Mouse (Mus musculus): ENCODE data around the gene Efhd2.

Gene Efhd2

DNA sequence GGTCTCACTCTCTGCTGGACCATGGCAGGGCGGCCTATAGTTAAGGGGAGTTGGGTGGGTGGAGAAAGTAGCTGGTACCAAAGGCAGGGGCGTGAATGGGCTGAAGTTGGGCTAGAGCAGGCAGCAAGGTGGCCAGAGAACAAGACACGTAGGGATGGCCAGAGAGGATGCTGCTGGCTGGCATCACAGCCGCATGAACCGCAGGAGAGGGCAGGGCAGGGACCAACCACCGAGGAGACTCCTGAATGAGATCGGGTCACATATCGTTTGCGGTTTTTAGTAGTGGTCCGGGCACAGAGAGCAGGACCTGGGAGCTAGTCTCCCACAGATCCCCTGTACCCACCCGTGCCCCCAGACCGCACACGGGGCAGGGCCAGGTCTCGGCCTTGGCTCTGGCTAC, 15.4 kb downstream of the Efhd2 start:
- ATAC-seq (ENCODE audit: low TSS enrichment): no peak

DNA sequence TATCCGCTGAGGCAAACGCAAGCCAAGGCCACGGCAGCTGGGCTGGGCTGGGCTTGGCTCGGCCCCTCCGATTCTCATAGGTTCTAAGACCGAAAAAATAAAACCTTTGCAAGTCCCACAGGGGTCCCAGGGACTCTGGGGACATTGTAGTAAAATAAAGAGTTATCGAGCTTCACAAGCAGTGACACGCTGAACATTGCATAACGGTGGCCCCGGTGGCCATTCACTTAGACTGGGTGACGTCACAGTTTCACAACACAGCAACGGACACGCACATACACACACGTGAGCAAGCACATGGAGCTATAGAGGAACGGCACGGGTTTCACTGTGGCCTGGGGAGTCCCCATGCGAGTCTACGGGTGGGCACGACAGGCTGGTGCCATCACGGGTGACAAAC, 16.2 kb downstream of the Efhd2 start:
- no peak for ATAC-seq (ENCODE audit: low TSS enrichment)

DNA sequence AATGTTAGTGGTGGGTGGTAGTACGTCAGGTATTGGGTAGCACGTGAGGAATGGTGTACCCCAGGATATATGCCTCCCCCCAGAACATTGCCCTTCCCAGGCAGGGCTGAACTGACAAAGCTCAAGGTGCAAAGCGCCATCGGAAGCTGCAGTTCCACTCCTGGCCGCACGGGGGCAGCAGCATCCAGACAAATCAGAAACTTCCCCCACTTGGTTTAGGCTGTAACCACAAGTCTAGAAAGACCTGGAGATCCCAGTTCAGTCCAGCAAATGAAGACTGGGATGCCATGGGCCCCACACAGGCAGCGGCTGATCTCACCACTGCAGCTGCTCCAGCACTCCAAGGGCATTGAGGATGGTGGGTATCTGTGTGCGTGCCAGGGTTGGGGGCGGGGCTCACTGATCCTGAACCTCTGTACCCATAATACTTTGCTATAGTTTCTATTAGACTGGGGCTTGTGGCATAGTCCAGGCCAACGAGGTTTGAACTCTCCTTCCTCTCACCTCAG, 17.2 kb downstream of the Efhd2 start:
- peak; percentile 68 for ATAC-seq (ENCODE audit: low TSS enrichment)

DNA sequence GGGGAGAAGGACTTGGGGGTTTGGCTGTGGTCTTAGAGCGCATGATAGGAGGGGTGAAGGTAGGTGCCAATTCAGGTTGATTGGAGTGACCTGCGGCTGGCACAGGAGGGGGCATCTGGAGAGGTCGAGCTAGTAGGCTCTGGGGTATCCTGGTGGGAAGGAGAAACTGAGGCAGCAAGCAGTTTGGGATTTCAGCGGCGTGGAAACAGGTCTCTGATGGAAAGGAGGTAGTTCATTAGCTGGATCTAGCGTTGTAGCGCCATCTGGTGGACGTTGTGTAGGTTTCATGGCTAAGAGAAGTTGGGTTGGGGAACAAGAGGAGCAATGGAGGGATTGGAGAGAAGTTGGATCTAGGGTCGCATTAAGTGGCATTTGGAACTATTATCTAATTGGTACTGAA, 21.3 kb downstream of the Efhd2 start:
- ATAC-seq (ENCODE audit: low TSS enrichment): no peak

DNA sequence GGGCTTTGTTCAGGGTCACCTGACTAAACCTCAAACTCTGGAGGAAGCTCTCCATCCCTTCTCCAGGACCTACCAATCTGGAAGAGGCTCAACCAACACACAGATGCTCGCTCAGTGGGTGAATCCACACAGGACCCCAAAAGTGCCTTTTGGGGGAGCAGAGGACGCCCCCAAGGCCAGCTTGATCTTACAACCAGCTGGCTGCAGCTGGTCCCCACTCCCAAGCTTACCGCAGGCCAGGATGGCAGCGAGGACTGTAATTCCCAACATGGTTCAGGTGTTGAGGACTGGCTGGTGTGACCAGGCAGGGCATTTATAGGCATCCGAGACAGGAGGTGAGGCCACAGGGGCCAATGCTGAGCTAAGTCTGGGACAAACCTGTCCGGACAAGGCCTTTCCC, 28.7 kb downstream of the Efhd2 start, which contains the start of gene Ctrc:
Gene Ctrc (minus strand): TSS at position 361 of the 400 bp plus-strand sequence.
- ATAC-seq (ENCODE audit: low TSS enrichment): no peak

DNA sequence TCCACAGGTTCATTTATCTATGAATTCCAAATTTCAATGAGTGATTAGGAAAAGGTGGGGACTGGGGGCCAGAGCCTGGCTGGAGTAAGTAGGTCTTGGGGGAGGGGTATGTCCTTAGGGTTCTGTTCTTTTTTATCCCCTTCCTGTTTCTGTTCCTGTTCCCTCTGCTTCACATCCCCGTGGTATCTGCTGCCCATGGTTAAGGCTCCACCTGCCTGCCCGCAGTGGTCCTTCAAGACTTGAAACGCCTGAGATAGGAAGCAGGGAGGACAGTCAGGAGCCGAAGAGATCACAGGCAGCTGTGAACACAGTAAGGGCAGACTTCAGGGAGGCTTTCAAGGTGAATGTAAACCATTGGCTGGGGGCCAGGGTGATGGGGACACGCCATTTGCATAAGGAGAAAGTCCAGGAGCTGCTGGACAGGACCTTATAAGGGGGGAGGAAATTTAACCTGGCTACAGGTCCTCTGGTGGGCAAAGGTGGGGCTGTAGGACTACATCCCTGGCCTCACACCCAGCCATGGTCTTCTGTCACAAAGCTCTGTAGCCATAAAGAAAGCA, 40.1 kb downstream of the Efhd2 start:
- ATAC-seq (ENCODE audit: low TSS enrichment): no peak

DNA sequence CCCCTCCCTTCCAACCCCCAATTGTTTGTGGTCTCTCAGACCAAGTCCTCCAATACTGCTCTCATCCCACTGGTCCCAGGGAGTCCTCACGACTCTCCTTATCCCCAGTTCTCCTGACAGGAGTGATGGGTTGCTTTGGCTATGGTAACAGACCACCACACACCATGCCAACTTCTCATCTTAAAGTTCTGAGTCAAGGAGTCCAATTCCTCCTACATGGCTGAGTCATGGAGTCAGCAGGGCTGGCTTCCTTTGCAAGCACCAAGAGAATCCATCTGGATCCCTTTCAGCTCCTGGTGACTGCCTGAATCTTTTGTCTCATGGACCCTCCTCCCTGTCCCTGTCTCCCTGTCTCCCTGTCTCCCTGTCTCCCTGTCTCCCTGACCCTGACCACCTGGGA, 40.8 kb downstream of the Efhd2 start:
- peak; percentile 95 for ATAC-seq (ENCODE audit: low TSS enrichment)

DNA sequence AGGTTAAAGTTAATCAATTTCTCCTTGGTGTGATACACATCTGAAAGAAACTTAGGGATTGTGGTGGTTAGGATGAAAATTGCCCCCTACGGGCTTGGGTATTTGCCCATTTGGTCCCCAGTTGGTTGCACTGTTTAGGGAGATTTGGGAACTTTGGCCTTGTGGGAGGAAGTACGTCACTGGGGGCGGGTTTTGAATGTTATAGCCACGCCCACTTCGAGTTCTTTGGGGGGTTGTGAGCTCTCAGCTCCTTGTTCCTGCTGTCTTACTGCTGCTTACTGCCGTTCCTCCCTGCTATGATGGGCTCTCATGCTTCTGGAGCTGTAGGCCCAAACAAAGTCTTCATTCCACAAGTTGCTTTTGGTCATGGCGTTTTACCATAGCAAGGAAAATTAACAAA, 43.4 kb downstream of the Efhd2 start:
- ATAC-seq (ENCODE audit: low TSS enrichment): no peak

DNA sequence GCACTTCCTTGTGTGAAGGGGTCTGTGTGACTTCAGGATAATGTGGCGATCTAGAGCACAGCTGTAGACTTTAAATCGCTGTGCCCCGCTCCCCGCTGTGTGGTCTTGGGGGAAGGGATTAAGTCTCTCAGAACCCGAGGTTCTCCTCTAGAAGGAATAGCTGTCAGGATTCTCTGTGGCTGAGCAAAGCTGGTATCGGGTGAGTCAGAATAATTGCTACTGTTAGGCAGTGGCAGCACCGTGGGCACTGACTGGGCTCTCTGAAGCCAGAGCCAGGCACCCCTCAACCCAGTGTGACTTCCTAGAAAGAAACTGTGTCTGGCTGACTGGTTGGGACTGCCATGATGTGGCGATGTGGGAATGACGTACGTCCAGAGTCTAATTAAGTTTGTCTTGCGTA, 44.3 kb downstream of the Efhd2 start:
- no peak for ATAC-seq (ENCODE audit: low TSS enrichment)

DNA sequence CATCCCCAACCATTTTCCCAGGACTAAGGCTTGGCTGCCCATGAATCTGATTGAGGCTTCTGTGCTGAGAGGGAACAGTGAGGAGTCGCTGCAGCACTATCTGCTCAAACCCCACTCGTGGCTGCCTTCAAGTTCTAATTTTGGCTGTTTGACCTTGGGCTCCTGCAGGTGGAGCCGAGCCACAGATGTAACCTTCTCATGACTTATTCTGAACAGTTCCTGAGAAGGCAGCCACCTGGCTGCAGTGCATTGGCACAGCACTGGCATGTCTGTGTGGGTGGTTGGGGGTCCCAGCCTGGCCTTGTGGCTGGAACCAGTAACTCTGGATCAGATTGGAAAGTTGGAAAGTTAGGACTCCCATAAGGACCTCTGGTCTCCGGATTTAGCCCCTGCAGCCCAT, 46.5 kb downstream of the Efhd2 start:
- ATAC-seq (ENCODE audit: low TSS enrichment): no peak

DNA sequence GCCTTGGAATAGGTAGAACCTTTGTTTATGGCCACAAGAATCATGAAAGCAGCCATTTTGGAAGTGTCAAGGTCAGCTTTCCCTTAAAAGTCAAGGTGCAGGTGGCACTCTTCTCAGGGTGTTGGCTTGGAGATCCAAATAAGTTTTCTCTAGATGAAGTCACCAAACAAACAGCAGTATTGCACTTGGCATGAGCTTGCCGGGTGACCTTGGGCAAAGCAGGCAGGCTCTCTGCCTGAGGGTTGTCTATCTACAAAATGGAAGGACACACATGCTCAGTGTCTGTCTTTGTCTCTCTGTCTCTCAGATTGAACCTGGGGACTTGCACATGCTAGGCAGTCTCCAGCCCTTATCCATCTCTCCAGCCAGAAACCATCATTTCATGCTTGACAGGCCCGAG, 47.3 kb downstream of the Efhd2 start:
- ATAC-seq (ENCODE audit: low TSS enrichment): no peak

DNA sequence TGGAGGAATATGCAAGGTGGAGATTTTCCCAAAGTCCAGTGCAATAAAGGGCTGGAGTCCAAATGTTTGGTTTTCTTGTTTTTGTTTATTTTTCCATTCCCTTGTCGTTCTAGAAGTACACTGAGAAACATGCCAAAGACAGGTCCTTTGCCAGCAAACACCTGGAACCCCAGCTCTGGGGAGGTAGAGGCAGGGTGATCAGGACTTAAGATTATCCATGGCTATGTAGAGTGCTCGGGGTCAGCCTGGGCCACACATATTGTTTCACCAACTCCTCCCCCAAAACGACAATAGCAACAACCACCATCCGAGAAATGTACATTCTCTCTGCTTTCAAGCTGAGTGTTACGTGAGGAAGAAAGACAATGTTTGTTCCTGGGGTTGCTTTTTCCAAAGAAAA, 48.7 kb downstream of the Efhd2 start, which contains the start of gene Cela2a:
Gene Cela2a (minus strand): TSS at position 101 of the 400 bp plus-strand sequence.
- no peak for ATAC-seq (ENCODE audit: low TSS enrichment)

DNA sequence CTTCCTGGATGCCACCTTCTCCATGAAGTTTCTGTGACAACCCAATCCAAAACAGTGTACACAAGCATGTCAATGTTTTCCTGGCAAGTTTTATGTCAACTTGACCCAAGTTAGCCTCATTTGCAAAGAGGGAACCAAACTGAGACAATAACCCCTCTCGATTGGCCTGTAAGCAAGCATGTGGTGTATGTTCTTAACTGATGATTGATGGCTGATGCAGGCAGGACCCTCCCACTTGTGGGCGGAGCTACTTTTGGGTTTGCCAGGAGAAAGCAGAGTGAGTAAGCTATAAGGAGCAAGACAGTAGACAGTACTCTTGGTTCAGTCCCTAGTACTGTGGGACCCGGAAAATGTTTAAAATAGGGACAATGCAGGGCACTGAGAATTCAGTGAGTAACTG, 51.7 kb downstream of the Efhd2 start:
- ATAC-seq (ENCODE audit: low TSS enrichment): no peak

DNA sequence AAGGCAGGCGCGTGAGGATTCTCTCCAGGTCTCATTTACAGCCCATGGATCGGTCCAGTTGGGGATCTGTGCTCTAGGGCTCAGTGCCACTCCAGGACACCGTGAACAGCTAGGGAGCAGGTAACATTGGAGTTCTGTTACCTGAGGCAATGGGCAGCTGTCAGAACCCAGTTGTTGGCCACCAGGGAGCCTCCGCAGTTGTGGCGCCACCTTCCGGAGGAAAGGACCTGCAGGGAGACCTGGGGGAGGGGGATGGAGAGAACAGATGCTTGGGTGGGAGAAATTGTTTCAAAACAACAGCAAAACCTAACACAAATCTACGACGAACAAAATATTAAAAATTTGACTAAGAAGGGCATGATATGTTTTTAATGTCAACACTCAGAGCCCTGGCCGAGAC, 52.6 kb downstream of the Efhd2 start:
- ATAC-seq (ENCODE audit: low TSS enrichment): no peak

DNA sequence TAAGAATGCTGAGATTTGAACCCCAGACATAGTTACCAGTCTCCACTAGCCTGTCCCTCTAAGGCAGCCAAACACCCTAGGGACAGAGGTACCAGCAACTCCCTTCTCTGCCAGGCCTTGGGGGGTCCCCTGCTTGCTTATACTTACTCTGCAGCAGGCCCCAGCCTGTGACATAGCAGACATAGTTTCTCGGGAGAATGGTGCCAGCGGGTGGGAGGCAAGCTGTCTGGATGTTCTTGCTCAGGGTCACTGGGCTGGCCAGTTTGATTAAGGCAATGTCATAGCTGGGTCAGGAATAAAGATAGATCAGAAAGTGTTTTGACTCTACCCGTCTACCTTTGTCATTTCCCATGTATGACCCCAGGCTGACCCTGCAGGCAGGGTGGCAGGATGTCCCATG, 53.5 kb downstream of the Efhd2 start:
- no peak for ATAC-seq (ENCODE audit: low TSS enrichment)

DNA sequence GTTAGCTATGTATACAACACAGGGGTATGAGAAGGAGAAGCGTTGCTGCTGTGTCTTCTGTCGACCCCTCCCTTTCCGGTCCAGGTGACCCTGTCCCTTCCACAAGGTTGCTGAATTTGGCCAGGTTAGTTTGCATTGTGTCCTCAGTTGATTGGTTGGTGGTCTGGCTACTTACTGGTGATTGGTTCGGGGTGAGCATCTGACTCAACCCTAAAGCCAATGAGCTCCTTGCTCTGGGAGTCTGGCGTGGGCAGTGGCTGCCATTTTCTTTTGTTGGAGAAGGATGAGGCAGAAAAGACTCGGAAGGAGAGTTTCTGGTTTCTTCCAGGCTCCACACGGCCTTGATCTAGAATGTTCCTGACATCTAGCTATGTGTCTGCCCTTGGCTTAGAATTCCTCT, 55.4 kb downstream of the Efhd2 start:
- ATAC-seq (ENCODE audit: low TSS enrichment): no peak

DNA sequence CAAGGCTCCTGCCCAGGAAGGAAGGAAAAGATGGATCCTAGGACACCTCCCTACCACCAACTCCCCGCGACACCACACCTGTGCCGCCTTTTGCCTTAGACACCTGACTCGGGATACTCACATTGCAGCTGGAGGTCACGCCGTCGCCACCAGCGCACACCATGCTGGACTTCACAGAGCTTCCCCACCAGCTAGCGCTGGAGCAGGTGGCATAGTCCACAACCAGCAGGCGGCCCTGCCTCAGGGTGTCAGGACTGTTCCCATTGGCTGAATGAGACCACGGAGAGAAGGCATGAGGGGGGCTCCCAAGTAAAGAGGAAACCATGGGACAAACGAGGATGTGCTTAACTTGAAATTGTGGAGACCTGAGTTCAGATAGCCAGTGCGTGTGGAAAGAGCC, 55.9 kb downstream of the Efhd2 start:
- ATAC-seq (ENCODE audit: low TSS enrichment): no peak

DNA sequence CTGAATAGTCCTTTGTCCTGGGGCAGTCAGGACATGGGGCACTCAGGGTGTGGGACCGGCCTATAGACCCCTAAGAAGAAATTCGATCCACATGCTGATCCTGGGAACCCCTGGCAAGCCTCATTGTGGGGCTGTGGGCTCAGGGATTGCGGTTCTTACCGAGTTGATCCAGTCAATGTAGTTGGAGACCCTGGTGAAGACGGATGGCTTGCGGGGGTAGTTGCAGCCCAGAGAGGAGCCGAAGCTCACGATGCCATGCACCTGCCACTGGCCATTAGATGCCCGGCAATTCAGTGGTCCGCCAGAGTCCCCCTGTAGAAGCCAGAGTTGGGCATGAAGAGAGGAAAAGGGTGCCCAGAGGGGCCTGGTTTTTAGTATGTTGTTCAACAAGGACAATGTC, 57.0 kb downstream of the Efhd2 start:
- no peak for ATAC-seq (ENCODE audit: low TSS enrichment)

DNA sequence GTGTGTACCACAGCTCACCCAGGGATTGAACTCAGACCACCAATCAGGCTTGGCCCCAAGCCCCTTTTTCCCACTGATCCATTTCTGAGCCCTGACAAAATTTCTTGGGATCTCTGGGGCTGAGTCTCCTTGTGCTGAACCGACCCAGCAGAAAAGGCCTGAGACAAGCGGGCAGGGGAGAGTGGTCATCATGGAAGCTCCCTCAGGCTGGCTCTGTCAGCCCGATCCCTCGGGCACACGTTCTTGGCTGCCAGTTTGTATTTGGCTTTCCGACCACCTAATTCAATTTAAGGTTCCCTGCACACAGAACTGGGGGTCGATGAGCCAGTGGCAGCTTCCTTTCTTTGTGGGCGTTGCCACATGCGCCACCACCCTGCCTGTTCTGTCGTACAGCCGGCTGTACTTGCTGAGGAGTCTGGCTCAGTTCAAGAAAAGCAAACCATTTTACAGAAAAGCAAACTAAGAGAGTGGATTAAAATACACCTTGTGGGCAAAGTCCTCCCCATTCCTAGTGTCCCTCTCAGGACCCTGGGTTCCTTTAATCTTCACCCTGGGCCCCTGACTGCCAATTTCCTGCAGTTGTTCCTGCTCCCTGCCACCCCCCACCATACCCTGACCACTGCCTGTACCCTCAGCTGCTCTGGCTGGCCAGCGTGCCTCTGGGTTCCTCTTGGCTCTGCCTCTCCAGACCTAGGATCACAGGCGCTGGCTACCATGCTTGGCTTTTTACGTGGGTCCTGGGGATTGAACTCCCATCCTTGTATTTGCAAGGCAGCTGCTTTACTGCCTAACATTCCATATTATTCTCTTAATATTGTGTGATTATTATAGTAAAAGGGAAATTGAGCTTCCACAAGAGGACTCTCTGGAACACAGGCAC, 57.7 kb downstream of the Efhd2 start:
- ATAC-seq (ENCODE audit: low TSS enrichment): peak; percentile 59; the same call in 1 of the 2 replicates

DNA sequence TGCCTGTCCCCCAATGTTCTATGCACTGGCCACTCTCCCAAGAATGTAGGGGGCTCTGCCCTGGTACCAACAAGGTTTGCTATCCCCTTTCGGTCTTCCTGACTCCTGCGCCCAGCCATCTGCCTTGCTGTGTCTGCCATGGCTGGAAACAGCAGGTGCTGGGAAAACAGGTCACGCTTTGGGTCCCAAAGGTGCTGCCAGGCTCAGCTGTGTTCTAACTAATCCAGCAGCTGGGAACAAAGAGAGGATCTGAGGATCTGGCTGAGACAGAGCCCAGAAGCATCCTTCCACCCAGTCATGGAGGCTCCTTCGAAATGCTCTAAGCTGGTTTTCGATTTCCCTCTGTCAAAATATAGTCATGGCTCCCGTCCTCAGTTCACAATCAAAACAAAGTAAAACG, 58.5 kb downstream of the Efhd2 start:
- ATAC-seq (ENCODE audit: low TSS enrichment): no peak

DNA sequence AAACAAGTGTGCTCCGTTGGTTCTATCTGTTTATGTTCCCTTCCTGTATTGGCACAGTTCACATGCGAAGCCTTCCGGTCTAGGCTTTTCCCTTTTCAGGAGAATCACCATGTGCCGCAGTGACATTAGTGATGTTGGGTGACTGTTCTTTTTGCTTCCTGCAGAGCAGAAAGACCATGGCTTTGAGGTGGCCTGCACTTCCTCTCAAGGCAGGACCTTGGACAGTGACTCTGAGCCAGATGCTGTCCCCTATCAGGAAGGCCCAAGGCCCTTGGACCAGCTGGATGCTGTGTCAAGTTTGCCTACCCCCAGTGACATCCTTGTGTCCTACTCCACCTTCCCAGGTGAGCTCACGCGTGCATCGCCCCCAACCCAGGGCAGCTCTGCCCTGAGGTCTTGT, 63.3 kb downstream of the Efhd2 start:
- no peak for ATAC-seq (ENCODE audit: low TSS enrichment)

DNA sequence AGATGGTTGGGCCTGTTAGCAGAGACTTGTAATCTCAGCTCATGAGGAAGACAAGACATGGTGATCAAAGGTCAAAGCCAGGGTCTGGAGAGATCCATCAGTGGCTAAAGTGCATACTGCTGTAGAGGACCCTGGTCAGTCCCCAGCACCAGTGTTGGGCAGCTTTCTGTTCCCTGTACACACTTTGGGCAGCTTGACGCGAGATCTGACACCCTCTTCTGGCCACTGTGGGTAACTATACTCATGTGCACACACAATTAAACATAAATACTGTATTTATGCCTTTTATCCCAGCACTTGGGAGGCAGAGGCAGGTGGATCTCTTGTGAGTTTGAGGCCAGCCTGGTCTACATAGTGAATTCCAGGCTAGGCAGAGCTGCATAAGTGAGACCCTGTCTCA, 63.7 kb downstream of the Efhd2 start:
- ATAC-seq (ENCODE audit: low TSS enrichment): no peak

DNA sequence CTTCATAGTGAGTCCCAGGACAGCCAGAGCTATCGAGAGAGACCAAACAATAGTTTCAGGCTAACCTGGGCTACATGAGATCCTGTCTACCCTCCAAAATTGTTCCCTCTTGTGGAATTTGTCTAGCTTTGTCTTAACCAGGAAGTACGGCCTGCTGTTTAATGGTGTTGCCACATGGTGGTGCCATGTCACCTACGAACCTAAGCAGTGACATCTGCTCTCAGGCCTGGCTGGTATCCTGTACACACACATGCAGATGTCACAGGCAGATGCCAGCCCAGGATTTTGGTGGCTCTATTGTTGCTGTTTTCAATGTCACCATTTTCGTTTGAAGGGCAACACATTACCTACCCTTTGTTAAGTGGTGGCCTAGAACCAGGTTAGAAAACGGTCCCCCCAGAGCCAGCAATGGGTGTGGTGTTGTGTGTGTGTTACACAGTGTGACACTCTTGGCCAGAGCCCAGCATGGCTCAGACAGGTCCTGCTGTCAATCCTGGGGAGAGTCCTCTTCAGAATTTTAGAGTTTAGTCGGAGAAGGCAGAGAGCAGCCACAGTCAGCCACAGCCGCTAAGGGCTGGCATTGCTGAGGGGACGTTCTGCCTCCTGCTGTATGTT, 64.8 kb downstream of the Efhd2 start:
- peak; percentile 84; the same call in 1 of the 2 replicates for ATAC-seq (ENCODE audit: low TSS enrichment)

Measured in frontal cortex, adult (tissue).